Mouse (Mus musculus): Measurements from ENCODE around the gene Cpa1.
A peak's percentile ranks its signal among the peaks of the same experiment; 100 is the strongest.

The Cpa1 gene

GRCm38 (mm10) chr6:30620994-30621393 lies 18.0 kb upstream of the Cpa1 start:
- DNase-seq (ENCODE audit: low read depth, low spot score), result no peak

- no peak for DNase-seq (ENCODE audit: low read depth, low spot score)
Measured at GRCm38 (mm10) chr6:30621986-30622389, 17.0 kb upstream of the Cpa1 start.

- no peak for DNase-seq (ENCODE audit: low read depth, low spot score)
Measured at GRCm38 (mm10) chr6:30624763-30625162, 14.3 kb upstream of the Cpa1 start.

DNA sequence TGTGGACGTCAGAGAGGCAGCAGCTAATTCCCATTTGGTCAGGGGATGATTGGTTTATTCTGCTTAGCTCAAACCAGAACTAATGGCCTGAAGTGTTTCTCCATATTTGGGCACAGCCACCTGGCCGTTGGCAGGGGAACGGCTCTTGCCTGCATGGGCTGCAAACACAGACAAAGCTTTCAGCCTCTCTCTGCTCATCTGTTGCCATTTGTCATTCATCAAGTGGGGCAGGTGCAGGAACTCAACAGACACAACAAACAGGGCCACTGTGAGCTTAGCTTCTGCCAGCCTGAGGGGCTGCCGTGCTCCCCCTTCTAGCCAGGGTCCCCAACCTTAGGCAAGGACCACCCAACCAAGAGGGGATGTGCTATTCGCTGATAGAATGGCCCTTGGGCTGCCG lies 10.9 kb upstream of the Cpa1 start:
- no peak for DNase-seq (ENCODE audit: low read depth, low spot score)

DNA sequence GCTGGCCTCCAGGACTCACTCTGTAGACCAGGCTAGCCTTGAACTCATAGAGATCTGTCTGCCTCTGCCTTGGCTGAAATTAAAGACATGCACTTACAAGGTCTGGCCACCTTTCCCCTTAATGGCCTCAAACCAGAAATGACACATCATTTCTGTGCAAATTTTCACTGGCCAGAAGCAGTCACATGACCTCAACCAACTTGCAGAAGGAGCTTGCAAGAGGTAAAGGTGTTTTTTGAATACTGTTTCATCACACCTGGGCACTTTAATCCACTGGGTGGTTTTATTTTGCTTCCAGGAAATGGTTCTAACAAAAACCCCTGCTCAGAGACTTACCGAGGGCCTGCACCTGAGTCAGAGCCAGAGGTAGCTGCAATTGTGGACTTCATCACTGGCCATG lies 9.0 kb upstream of the Cpa1 start:
- no peak for DNase-seq (ENCODE audit: low read depth, low spot score)

DNA sequence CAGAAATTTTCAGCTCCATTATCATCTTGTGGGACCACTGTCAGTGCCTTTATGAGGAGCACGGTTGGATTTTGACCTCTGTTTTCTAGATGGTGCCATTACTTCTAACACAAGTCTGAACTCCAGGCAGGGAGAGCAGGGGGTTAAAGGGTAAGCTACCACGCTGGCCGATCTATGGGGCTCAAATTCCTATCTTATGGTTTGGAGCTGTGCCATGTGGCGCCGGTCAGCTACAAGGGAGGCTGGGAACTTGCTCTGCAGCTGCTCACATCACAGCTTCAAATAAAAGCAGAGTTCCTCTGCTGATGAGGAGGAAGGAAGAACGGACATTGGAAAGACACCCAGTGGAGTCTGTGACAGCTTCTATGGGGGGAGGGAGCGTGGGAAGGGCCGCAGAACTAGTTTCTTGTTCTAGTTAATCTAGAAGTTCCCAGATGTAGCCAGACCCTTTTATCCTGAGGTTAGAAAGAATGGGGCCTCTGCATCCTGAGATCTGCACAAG lies 3.6 kb upstream of the Cpa1 start:
- DNase-seq (ENCODE audit: low read depth, low spot score), result no peak

- DNase-seq (ENCODE audit: low read depth, low spot score), result no peak
Measured at GRCm38 (mm10) chr6:30636186-30636842, 2.7 kb upstream of the Cpa1 start.

GRCm38 (mm10) chr6:30643694-30644460 lies 4.9 kb downstream of the Cpa1 start:
- no peak for DNase-seq (ENCODE audit: low read depth, low spot score)

DNA sequence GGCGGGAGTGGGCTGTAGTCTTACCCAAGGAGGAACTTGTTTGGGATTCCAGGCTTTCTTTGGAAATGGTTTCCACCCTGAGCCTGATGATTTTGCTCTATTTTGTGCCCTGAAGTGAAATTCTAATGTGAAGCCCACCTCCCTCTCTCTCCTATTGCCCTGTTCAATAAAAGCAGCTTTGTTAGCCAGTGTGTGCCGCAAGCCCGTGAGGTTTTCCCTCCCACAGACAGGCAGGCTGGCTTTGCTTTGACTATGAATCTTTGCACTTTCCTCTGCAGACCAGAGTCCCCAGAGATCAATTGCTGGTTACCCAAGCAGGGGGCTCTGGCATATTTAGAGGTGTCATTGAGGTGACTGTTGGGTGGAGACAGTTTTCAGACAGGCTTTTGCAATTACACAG lies 5.4 kb downstream of the Cpa1 start:
- DNase-seq (ENCODE audit: low read depth, low spot score), result no peak

- DNase-seq (ENCODE audit: low read depth, low spot score), result no peak
Measured at GRCm38 (mm10) chr6:30645379-30645778, 6.4 kb downstream of the Cpa1 start.

DNA sequence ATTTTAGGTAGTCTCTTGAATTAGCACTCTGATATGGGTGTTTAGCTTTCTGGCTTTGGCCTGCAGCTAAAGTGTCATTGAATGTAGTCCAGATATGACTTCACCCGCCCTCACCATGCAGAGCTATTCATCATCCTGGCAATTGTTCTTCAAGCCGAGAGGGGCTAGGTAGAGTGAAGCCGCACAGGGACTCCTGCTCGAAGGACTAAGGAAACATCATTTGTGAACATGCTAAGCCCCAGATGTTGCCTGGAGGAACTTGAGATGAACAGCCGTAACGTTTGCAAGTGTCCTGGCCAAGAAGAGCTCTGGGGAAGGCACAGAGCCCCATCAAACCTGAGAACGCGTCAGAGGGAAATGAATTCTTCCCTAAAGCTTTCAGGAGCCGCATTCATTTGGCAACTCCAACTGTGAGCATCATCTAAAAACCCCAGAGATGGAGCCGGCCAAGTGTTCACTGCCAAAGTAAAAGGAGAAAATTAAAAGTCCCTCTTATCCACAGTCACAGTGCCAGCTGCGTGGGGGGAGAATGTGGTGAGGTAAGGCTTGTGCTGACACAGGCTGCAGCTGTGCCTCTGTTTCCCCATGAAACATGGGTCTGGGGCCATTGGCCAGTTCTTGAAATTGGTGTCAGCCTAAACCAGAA lies 10.8 kb downstream of the Cpa1 start:
- no peak for DNase-seq (ENCODE audit: low read depth, low spot score)

DNA sequence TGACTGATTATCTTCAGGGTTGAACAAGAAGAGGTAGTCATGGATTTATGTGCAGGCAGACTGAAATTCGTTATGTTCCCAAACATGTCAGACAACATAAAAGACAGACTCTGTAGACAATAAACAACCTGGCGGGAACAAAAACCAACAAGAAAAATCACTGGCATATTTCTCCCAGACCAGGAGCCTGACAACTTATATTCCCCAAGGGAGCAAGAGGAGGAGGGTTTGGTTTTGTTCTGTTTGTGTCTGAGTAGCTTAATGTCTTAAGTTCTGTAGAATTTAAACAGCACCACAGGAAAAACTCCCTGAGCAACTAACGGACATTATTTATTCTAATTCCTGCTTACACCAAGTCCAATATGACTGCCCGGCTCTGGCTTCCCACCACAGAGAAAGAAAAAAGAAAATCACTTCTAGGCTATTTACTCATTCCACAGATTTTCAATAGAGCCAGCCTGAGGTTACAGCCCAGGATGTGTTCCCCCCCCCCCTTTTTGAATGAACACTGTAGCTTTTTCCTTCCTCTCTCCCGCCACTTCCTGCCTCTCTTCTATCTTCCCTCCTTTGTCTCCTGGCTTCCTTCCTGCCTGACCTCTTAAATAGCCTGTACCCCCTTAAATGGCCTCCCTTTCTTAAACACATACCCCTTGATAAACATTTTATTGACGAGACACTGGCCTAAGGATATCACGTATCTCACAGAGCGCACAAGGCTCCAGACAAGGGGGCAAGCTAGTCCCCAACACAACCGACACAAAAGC lies 13.6 kb downstream of the Cpa1 start:
- no peak for DNase-seq (ENCODE audit: low read depth, low spot score)

GRCm38 (mm10) chr6:30653518-30653917 lies 14.5 kb downstream of the Cpa1 start:
- no peak for DNase-seq (ENCODE audit: low read depth, low spot score)

DNA sequence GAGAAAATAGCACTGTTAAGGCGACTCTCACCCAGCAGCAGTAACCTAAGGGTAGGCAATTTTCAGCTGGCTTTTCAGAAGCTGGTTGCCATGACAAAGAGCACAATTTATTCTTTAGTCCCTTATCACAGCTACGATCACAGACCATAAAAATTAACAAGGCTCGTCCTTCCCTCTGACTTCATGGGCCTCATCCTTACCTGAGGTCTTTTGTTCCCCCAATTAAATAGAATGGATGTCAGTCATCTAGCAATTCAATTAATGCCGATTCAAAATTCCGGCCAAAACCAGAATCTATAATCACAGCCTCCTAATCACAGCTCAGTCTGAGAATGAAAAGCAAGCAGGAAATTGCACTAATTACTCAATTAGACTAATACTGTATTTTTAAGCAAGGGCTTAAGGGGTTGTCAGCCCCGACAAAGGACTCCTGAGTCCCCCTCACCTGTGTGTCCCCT lies 15.4 kb downstream of the Cpa1 start:
- no peak for DNase-seq (ENCODE audit: low read depth, low spot score)

- no peak for DNase-seq (ENCODE audit: low read depth, low spot score)
Measured at GRCm38 (mm10) chr6:30654932-30655331, 15.9 kb downstream of the Cpa1 start.

DNA sequence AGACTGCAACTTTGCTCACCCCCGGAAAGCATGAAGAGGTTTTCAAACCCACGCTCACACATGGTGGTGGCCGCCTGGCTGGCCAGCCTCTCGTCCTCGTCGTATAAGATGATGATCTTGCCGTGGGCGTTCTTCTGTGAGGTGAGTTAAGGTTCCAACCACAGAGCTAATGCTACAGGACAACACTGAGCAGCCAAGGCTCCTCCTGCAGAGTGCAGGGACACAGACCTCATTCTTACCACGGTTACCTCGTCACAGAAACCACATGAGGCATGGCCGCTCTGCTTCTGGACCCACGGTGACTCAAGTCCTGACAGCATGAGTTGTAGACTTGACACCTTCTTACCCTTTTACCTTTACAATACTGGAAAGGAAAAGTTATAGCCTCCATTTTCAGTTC lies 18.3 kb downstream of the Cpa1 start:
- DNase-seq (ENCODE audit: low read depth, low spot score), result peak; percentile 49

DNA sequence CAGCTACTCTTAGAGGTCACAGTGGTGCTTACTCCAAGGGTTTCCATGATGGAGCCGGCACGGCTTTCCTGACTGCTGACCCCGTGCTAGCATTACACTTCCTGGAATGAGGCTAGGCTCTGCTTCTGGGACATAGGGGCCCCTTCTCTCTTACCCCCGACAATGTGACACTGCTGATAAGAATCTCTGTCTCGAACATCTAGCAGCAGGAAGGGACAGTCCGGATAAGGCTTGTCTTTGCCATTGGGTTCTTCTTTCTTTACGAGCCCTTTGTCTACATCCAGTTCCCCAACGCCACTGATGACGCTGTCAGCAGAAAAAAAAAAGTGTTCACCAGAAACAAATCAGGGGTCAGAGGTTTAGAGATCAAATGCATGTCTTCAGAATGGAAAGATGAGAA lies 19.6 kb downstream of the Cpa1 start:
- DNase-seq (ENCODE audit: low read depth, low spot score), result no peak

DNA sequence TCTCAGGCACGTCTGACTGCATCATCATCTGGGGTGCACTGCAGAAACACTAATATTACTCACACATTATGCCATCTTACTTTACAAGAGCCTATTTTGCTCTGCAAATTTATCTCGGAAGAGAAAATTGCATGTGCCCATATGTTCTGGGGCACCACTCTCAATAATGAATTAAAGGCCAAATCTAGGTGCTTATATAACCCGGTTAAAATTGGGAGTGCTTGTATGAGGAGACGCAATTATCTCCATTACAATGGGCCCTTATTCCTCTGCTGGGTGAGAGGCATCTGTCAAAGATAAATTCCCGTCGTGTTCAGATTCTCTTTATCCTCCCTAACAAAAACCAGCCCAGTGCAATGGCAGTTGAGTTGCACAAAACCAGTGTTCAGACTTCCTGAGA lies 25.8 kb downstream of the Cpa1 start:
- no peak for DNase-seq (ENCODE audit: low read depth, low spot score)

DNA sequence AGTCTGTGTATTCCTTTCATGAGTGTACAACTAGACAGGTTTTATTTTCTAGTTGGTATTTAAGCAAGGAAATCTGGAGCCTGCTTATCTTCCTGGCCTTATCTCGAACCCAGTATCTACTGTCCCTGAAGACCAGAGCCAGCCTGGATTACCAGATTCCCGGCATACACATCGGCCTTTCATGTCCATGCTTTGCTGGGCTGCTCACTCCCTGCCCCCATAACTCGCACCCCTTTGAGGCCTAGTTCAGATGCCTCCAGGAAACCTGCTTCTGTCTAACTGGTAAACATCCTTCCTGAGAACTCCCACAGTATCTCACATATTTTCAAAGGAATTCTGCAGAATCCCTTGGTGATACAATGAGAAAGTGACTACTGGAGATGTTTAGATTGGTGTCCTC lies 26.3 kb downstream of the Cpa1 start:
- DNase-seq (ENCODE audit: low read depth, low spot score), result no peak

DNA sequence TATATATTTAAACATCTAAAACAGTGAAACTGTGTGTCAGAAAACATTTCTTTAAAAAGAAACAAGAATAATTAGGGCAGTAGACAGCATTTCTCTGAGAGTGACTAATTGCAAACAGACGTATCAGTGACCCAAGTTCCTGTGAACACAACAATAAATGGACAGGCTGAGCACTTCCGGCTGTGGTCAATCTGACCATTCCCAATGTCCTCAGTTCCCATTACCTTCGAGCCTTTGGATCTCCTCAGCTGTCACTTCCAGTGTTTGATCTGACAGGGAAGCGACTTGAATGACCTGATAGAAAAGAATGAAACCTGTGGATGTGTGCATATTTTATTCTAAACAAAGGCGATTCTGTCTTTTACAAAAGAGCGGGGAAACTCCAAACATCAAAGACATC lies 27.0 kb downstream of the Cpa1 start:
- DNase-seq (ENCODE audit: low read depth, low spot score), result no peak

DNA sequence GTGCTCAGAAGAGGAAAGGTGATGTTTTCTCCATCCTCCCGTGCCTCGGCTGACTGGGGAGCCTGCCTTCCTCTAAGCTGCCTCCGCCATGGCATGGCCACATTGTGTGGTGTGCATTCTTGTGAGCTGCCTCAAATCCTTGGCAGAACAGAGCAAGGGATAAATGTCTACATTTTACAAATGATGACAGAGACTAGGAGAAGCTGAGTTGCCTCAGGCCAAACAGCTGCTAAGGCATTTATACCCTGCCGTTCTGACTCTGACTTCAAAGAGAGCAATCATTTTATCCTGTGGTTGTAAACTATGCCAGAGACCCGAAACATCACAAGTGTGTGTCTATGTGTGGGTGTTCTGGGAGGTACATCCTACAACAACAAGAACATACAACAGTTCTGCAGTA lies 28.6 kb downstream of the Cpa1 start:
- DNase-seq (ENCODE audit: low read depth, low spot score), result no peak

DNA sequence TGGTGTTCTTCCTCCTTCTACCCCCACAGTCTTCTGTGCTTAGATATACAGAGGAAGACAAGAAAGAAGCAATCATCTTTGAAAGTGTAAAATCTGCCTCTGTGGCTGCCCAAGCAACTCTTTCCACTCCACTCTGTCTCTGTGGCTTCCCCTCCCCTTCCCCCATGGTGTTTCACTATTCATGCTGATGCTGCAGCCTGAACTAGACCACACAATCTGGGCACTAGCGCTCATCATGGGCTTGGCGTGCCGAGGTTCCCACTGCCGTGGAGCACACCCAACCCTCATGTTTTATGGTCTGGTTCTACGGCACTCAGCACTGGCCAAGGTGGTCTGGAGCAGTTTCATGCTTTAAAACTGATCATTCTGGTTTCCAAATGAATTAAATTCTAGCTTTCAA lies 32.7 kb downstream of the Cpa1 start:
- DNase-seq (ENCODE audit: low read depth, low spot score), result peak; percentile 33
